Mouse (Mus musculus) kidney, postnatal 10 days (tissue): ENCODE measurements around the gene Arhgap9.

Experiments
- DNase-seq: peaks from one replicate; pipeline ENCODE4 v3.0.0; 2021; ENCODE audit warnings: mixed read lengths

The Arhgap9 gene

DNA sequence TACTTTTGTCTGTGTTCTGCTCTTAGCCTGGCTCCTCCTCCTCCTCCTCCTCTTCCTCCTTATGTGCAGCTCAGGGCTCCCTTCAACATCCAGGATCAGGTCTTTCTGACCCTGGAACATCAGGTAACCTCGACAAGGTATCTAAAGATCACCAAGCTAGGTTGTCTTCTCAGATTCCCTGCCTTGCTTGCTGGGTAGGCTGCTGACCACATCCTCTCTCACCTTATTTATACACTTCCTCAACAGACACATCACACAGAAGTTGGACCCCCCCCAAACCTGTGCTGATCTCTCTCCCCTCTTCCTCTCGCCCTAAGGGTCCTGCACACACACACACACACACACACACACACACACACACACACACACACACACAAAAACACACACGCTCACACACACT is at the start of gene Arhgap9:
Gene Arhgap9 (plus strand): TSS at position 344 of the 400 bp plus-strand sequence.
- no peak for DNase-seq

DNA sequence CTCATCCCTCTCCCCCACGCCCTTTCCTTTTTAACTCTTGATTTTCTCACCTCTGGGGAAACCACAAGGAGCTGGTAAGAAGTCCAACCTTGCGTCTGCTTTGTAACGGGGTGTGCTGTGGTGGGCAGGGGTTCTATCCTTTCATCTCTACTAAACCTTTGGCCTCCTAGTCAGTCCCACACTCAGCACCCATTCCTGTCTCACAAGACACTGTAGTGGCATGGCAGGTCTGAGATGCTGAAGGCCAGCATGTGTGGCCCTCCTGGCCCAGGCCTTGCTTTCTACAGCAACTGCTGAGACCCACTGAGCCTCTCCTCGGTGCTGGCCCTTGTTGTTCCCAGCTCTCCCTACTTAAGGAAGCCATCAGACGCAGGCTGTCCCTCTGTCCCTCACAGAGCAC is 49.4 kb upstream of the Arhgap9 start:
- DNase-seq, result no peak

- no peak for DNase-seq
These were observed 47.3 kb upstream of the Arhgap9 start for GRCm38 (mm10) chr10:127274261-127275022.

GRCm38 (mm10) chr10:127279730-127280129 is 42.0 kb upstream of the Arhgap9 start:
- DNase-seq, result no peak

DNA sequence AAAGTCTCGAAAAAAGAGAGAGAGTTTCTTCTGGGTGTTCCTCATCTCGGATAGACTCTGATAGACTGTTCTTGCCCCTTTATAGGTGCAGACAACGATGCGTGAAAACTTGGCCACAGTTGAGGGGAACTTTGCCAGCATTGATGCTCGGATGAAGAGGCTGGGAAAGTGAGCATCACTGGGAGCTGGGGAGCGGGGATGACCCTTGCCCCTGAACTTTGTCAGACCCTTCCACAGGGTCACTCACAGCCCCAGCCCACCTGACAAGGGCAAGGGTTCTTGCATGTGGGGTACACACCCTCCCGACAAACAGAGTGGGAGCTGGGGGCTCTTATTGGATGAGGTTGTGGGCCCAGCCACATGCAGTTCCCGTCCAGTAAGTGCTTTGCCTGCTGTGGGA is 40.4 kb upstream of the Arhgap9 start:
- DNase-seq, result no peak

DNA sequence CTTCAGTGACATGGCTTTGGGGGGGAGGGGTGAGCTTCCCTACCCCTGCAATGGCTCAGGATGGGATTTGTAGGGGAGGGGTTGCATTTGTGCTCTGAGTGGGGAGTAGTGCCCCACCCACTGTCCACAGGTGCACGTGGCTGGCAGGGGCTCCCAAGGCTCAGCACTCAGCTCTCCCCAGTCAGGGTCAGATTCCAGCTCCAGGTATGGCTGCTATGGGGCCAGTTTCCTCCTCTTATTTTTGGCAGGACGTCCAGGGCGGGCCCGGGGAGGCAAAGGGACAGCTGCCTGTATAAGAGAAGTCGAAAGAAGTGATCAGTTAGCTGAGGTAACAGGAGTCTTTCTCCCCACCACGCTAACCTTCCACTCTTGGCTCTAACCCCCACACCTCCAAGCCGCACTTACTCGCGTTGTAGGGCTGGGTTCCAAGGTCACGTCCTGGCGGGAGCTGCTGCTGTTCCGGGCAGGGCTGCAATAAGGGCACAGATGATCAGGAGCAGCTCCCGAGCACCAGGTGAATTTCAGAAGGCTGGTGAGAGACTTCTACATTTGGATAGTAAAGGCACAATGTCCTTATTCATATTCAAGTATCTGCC is 39.0 kb upstream of the Arhgap9 start:
- no peak for DNase-seq

GRCm38 (mm10) chr10:127284105-127284622 is 37.6 kb upstream of the Arhgap9 start:
- no peak for DNase-seq

DNA sequence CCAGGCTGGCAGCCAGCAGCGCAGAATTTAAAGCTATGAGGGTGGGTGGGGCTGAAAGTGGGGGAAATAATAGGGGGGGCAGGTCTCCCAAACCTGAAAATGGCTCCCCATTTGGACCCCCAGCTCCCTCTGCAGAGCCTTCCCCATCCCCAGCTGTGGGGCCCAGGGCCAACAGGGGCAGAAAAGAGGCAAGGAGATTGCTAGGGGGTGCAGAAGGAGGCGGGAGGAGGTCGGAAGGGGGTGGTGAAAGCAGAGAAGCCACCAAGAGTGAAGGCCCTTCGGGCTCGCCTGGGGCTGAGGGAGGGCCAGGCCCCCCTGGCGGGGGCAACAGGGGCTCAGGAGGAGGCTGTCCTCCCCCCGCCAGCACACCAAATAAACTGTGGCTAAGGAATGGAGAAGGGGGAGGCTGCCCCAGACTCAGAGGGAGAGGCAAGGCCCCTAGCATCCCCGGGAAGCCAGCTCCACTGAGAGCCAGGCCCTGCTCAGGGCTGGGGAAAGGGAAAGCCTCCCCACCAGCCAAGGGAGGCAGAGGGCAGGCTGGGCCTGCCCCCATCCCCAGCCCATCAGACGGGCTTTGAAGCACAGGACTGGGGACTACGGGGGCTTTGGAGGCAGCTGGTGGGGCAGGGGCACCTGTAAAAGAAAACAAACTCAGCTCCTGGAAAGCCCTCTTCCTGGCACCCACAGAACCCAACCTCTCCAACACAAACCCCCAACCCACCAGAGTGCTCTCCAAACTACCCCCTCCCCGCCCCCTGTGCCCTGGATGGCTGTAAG is 36.9 kb upstream of the Arhgap9 start:
- DNase-seq, result no peak

- no peak for DNase-seq
These were observed 36.1 kb upstream of the Arhgap9 start for GRCm38 (mm10) chr10:127285644-127286043.

GRCm38 (mm10) chr10:127286194-127286593 is 35.6 kb upstream of the Arhgap9 start:
- no peak for DNase-seq

- no peak for DNase-seq
These were observed 35.0 kb upstream of the Arhgap9 start for GRCm38 (mm10) chr10:127286730-127287129.

GRCm38 (mm10) chr10:127287271-127287935 is 34.4 kb upstream of the Arhgap9 start:
- DNase-seq, result no peak

DNA sequence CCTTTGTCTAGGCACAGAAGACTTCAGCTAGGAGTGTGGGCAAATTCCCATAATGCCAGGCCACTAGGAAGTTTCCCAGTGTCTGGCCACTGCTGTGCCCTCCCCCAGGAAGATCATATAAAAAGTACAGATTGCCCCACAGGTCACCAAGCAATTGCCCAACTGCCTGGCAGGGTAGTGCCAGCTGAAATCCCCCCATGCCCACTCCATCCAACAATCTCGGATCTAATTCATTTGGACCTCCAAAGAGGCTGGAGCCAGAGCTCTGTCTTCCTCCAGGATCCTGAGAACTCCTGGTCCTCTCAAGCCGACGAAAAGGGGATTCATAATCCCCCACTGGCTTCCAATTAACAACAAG is 33.8 kb upstream of the Arhgap9 start:
- DNase-seq, result no peak

DNA sequence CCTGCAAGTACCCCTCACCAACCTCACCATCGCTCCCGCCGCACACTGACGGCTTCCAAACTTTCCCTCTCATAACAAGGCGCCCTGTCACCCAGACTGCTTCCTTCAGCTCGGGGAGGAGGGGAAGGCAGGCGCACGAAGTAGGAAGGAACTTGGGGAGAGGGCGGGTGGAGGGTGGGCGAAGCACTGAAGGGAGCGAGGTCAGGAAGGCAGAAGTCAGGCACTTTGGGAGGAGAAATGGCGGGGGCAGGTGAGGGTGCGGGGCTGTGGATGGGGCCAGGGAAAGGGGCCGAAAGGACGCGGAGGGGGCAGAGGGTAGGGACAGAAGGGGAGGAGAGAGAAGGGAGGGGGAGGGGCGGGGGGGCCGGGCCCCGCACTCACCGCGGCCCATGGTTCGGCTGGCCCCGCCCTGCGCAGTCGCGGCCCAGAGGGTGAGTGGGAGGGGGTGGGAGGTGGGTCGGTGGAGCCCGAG is 33.4 kb upstream of the Arhgap9 start:
- DNase-seq, result peak; percentile 81

DNA sequence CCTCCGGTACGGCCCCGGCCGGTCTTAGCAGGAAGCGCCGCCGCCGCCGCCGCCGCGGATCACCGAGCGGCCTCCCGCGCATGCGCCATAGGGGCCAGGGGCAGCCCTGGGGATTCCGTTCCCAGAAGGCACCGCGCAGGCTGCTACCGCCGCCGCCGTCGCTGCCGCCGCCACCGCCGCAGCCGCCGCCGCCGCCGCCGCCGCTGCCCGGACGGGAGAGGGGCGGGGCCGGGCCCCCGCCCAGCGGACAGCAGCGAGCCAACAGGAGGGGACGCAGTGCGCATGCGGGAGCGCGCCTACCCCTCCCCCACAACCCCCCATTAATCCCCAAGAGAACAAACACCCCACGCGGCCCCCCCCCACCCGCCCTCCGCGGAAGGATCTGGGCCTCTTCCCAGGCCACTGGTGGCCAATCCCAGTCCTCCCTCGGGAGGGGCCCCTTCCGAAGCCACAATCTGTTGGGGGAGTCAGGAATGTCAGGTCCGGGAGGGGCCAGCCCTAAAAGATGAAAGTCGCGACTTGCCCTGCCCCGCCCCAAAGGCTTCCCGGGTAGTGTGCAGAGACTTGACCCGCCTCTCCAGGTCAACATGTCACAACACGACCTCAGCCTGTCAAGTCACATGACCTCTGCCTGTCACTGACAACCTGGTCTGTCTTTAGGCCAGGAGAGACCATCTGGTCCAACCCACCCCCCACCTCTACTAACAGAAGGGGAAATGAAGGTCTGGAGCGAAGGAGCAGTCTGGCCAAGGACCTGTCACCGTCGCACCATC is 32.8 kb upstream of the Arhgap9 start, which contains the start of gene Mbd6:
Gene Mbd6 (minus strand): TSS at position 219 of the 773 bp plus-strand sequence.
- peak; percentile 94 for DNase-seq

DNA sequence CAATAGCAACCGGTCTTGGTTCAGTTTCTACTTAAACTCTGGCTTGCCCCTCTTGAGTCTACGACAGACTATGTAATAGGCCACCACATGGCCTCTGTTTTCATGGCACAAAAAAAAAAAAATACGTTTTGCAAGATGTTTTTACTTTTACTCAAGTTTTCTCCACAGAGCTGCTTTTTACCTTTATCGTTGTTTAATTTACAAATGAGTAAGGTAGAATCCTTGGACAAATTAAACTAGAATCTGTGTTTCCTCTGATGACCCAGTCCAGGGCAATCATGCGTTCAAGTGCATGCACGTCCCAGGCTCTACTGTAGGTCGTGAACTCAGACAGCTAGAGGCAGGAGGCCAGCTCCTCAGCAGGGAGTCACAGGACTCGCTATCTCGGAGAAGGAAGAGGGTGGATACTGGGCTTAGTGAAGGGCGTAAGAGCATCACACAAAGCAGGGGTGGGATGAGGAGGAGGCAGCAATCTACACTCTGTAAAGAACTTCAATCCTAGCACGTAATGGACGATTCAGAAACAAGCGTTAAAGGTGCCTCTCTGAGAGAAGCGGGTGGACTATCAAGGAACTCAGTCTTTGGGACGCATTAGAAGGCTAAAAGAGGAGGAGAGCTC is 32.1 kb upstream of the Arhgap9 start:
- DNase-seq, result peak; percentile 77

- peak; percentile 100 for DNase-seq
These were observed 31.3 kb upstream of the Arhgap9 start for GRCm38 (mm10) chr10:127290307-127290929.

GRCm38 (mm10) chr10:127290930-127291880 is 30.6 kb upstream of the Arhgap9 start:
- peak; percentile 78 for DNase-seq

DNA sequence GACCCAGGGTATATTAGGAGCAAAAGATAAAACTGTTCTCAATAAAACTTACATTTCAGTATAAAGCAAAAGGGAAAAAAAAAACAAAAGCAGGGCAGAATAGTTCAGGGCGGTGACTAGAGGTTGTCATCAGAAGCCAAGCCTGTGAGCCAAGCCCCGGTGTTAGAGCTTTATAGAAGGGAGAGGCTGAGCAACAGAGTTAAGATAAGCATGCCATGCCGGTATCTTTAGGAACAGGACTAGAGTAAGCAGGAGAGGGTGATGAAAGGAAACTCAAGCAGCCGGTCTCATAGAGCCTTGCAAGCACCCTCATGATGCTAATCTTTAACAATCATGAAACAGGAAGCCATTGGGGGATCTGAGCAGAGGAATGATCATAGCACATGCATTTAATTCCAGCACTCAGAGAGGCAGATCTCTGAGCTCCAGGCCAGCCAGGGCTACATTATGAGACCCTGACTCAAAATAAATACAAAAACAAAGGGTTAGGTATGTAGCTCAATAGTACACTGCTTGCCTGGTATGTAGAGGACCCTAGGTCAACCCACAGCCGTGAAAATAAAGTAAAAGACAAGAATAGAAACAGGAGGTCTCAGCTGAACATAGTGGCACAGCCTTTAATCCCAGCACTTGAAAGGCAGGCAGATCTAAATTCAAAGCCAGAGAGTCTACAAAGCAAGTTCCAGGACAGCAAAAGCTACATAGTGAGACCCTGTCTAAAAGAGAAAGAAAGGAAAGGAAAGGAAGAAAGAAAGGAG is 29.7 kb upstream of the Arhgap9 start:
- DNase-seq, result peak; percentile 5
